Mouse (Mus musculus) myocyte (in vitro differentiated cells): ENCODE measurements around the gene Dzip1. TPM values are rescaled to one million over a fixed set of nuclear protein-coding genes. Genes with fewer than 3 reads are reported as not detected.

Source experiments
- H3K27me3 ChIP-seq: one replicate; pipeline ENCODE4 v1.6.1; 2011; ENCODE audit not compliant: control insufficient read depth, insufficient read depth, insufficient read length
- H3K36me3 ChIP-seq: one replicate; pipeline ENCODE4 v1.6.1; 2011; ENCODE audit not compliant: control insufficient read depth, insufficient read depth
- H3K4me2 ChIP-seq: one replicate; pipeline ENCODE4 v1.6.1; 2011; ENCODE audit warnings: low read depth, control low read depth
- H3K4me3 ChIP-seq: one replicate; pipeline ENCODE4 v1.5.1; 2011; ENCODE audit warnings: mild to moderate bottlenecking, control low read depth, moderate library complexity
- H3K79me2 ChIP-seq: one replicate; pipeline ENCODE4 v1.6.1; 2011; ENCODE audit not compliant: control insufficient read depth, insufficient read depth
- H3ac ChIP-seq: one replicate; pipeline ENCODE4 v1.6.1; 2011; ENCODE audit not compliant: control insufficient read depth, insufficient read length
- CEBPB ChIP-seq: IDR thresholded peaks from 2 replicates; pipeline ENCODE4 v1.6.1; 2011; ENCODE audit warnings: mild to moderate bottlenecking, moderate library complexity; ENCODE audit not compliant: poor library complexity, insufficient read depth, severe bottlenecking
- E2F4 ChIP-seq: IDR thresholded peaks from one replicate; pipeline ENCODE4 v1.6.1; 2011; ENCODE audit warnings: mild to moderate bottlenecking, control low read depth, moderate library complexity; ENCODE audit not compliant: insufficient read depth
- MAX ChIP-seq: IDR thresholded peaks from one replicate; pipeline ENCODE4 v1.6.1; 2011; ENCODE audit warnings: low read depth, mild to moderate bottlenecking, control low read depth
- MYOD1 ChIP-seq, 3 experiments: IDR thresholded peaks; one replicate each; pipeline ENCODE4 v1.6.1; 2011; ENCODE audit warnings: control low read depth in 2 of 3, low read depth in 2 of 3, mild to moderate bottlenecking in 2 of 3, moderate library complexity in 1 of 3; ENCODE audit not compliant: insufficient read length in 2 of 3, control insufficient read depth in 1 of 3
- MYOG ChIP-seq, 3 experiments: IDR thresholded peaks; one replicate each; pipeline ENCODE4 v1.6.1; 2011; ENCODE audit warnings: control low read depth in 2 of 3, low read depth in 2 of 3, mild to moderate bottlenecking in 2 of 3; ENCODE audit not compliant: insufficient read length in 2 of 3, control insufficient read depth in 1 of 3, insufficient read depth in 1 of 3
- POLR2A ChIP-seq: IDR thresholded peaks from one replicate; pipeline ENCODE4 v1.6.1; 2011; ENCODE audit warnings: low read depth, mild to moderate bottlenecking, control low read depth, moderate library complexity; ENCODE audit not compliant: insufficient read length
- POLR2AphosphoS2 ChIP-seq: IDR thresholded peaks from one replicate; pipeline ENCODE4 v1.6.1; 2011; ENCODE audit warnings: low read depth, control low read depth; ENCODE audit not compliant: insufficient read length
- REST ChIP-seq: IDR thresholded peaks from one replicate; pipeline ENCODE4 v1.6.1; 2011; ENCODE audit warnings: mild to moderate bottlenecking, control low read depth, moderate library complexity; ENCODE audit not compliant: insufficient read depth, insufficient read length
- SRF ChIP-seq: IDR thresholded peaks from one replicate; pipeline ENCODE4 v1.6.1; 2011; ENCODE audit warnings: low read depth; ENCODE audit not compliant: control insufficient read depth, insufficient read length
- TCF12 ChIP-seq: IDR thresholded peaks from one replicate; pipeline ENCODE4 v1.6.1; 2011; ENCODE audit warnings: mild to moderate bottlenecking, control low read depth; ENCODE audit not compliant: poor library complexity, insufficient read depth, severe bottlenecking
- TCF3 ChIP-seq: IDR thresholded peaks from one replicate; pipeline ENCODE4 v1.6.1; 2011; ENCODE audit warnings: low read depth, control low read depth; ENCODE audit not compliant: insufficient read length
- USF1 ChIP-seq: IDR thresholded peaks from one replicate; pipeline ENCODE4 v1.6.1; 2011; ENCODE audit warnings: low read depth, mild to moderate bottlenecking, control low read depth, moderate library complexity
- polyA plus RNA-seq: library from polyadenylated mRNA; unstranded; fragments of >200 nt; fragmentation: generic; extraction: Trizol; gene quantifications from one replicate; pipeline ENCODE4 v1.2.1, GENCODE M21; 2012; ENCODE audit warnings: missing spikeins

The Dzip1 gene
- polyA plus RNA-seq, 1 experiment: 3.8 TPM

GRCm38 (mm10) chr14:118928565-118928964, 3.3 kb upstream of the Dzip1 start:
- Histone ChIP-seq H3K79me2 (no peaks in the 10 kb centered on the region), H3K4me3 (no peak overlapping the region), H3K4me2 (no peak overlapping the region), H3K36me3 (no peaks in the 10 kb centered on the region), H3ac (no peak overlapping the region), H3K27me3 (no peaks in the 10 kb centered on the region)
- no peak for TF ChIP-seq TCF3
- TF ChIP-seq MAX: no peak
- TF ChIP-seq USF1: no peak
- no peak for TF ChIP-seq POLR2AphosphoS2
- no peak for TF ChIP-seq POLR2A
- no peak for TF ChIP-seq SRF
- TF ChIP-seq MYOD1 (IDR thresholded peaks at IDR 0.05; ENCODE audit: control insufficient read depth in 1 of 3, insufficient read length in 2 of 3, low read depth in 2 of 3): no peak
- TF ChIP-seq MYOG (IDR thresholded peaks at IDR 0.05; ENCODE audit: control insufficient read depth in 1 of 3, insufficient read depth in 1 of 3, insufficient read length in 2 of 3, low read depth in 2 of 3): no peak
- no peak for TF ChIP-seq E2F4

- no peak overlapping the region for H3ac ChIP-seq
- H3K27me3 ChIP-seq: no peaks in the 10 kb centered on the region
- TF ChIP-seq CEBPB (no peak), MAX (no peak), E2F4 (no peak), USF1 (no peak), MYOD1 (IDR thresholded peaks at IDR 0.05; ENCODE audit: control insufficient read depth in 1 of 3, insufficient read length in 2 of 3, low read depth in 2 of 3) (no peak), MYOG (IDR thresholded peaks at IDR 0.05; ENCODE audit: control insufficient read depth in 1 of 3, insufficient read depth in 1 of 3, insufficient read length in 2 of 3, low read depth in 2 of 3) (no peak), TCF3 (no peak)
- H3K79me2 ChIP-seq: no peaks in the 10 kb centered on the region
- no peak overlapping the region for H3K4me2 ChIP-seq
- no peak overlapping the region for H3K4me3 ChIP-seq
- no peaks in the 10 kb centered on the region for H3K36me3 ChIP-seq
Measured at GRCm38 (mm10) chr14:118922667-118923184, 2.5 kb downstream of the Dzip1 start.

- H3K79me2 ChIP-seq: no peaks in the 10 kb centered on the region
- TF ChIP-seq MYOD1 (IDR thresholded peaks at IDR 0.05; ENCODE audit: control insufficient read depth in 1 of 3, insufficient read length in 2 of 3, low read depth in 2 of 3) (no peak), TCF3 (no peak), POLR2AphosphoS2 (no peak), MYOG (IDR thresholded peaks at IDR 0.05; ENCODE audit: control insufficient read depth in 1 of 3, insufficient read depth in 1 of 3, insufficient read length in 2 of 3, low read depth in 2 of 3) (no peak), TCF12 (no peak), MAX (no peak), SRF (no peak), REST (no peak), USF1 (no peak), CEBPB (no peak)
- H3K36me3 ChIP-seq: no peaks in the 10 kb centered on the region
- H3K4me3 ChIP-seq: no peak overlapping the region
- no peak overlapping the region for H3K4me2 ChIP-seq
- no peak overlapping the region for H3ac ChIP-seq
- no peaks in the 10 kb centered on the region for H3K27me3 ChIP-seq
Measured at GRCm38 (mm10) chr14:118922251-118922650, 3.0 kb downstream of the Dzip1 start.

GRCm38 (mm10) chr14:118920654-118921053, 4.6 kb downstream of the Dzip1 start:
- no peak overlapping the region for H3K4me2 ChIP-seq
- TF ChIP-seq POLR2AphosphoS2 (no peak), MYOD1 (IDR thresholded peaks at IDR 0.05; ENCODE audit: control insufficient read depth in 1 of 3, insufficient read length in 2 of 3, low read depth in 2 of 3) (no peak), TCF12 (no peak), USF1 (no peak), TCF3 (no peak), REST (no peak), MAX (no peak), SRF (no peak), E2F4 (no peak), CEBPB (no peak), MYOG (IDR thresholded peaks at IDR 0.05; ENCODE audit: control insufficient read depth in 1 of 3, insufficient read depth in 1 of 3, insufficient read length in 2 of 3, low read depth in 2 of 3) (no peak)
- no peak overlapping the region for H3K4me3 ChIP-seq
- H3K79me2 ChIP-seq: no peaks in the 10 kb centered on the region
- H3ac ChIP-seq: no peak overlapping the region
- H3K36me3 ChIP-seq: no peaks in the 10 kb centered on the region
- no peaks in the 10 kb centered on the region for H3K27me3 ChIP-seq

DNA sequence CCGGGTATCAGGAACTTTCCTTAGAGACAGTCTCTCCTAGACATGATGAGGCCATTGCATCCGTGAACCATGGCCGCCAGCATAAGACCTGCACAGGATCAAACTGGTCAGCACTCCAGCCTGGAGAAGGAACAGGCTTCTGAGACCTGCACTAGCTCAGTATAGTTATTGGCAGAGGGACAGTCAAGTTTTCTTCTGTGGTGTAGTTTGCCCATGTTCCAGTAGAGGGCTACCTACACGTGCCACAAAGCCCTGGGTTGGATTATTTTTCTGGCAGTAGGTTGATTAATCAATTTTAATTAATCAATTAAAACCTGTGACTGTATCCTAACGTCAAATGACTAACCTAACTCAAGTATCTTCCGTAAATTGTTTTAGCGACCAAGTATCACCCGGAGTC, 6.2 kb downstream of the Dzip1 start:
- H3K27me3 ChIP-seq: no peaks in the 10 kb centered on the region
- no peak overlapping the region for H3K4me3 ChIP-seq
- no peak for TF ChIP-seq E2F4
- TF ChIP-seq POLR2AphosphoS2: no peak
- TF ChIP-seq MYOG (IDR thresholded peaks at IDR 0.05; ENCODE audit: control insufficient read depth in 1 of 3, insufficient read depth in 1 of 3, insufficient read length in 2 of 3, low read depth in 2 of 3): no peak
- TF ChIP-seq MYOD1 (IDR thresholded peaks at IDR 0.05; ENCODE audit: control insufficient read depth in 1 of 3, insufficient read length in 2 of 3, low read depth in 2 of 3): no peak
- TF ChIP-seq TCF12: no peak
- no peak for TF ChIP-seq POLR2A
- TF ChIP-seq SRF: no peak
- no peak for TF ChIP-seq CEBPB
- TF ChIP-seq REST: no peak
- TF ChIP-seq USF1: no peak
- no peak for TF ChIP-seq TCF3
- no peak for TF ChIP-seq MAX
- H3K36me3 ChIP-seq: no peaks in the 10 kb centered on the region
- H3K79me2 ChIP-seq: no peaks in the 10 kb centered on the region
- no peak overlapping the region for H3ac ChIP-seq
- H3K4me2 ChIP-seq: no peak overlapping the region
